Mouse (Mus musculus) kidney, postnatal 25 days (tissue): ENCODE results near the gene Tnpo1.
"Not testable (repeated sequence)": the region's sequence is repeated elsewhere in the genome, so short reads cannot be mapped to it uniquely, and the experiment has no call there.

Experiments
- DNase-seq, 2 experiments: peaks; one replicate each; pipeline ENCODE4 v3.0.0; 2021; ENCODE audit warnings: mixed read lengths in 2 of 2

Tnpo1 gene

GRCm38 (mm10) chr13:98816981-98817660, 109.1 kb downstream of the Tnpo1 start:
- DNase-seq: not testable (repeated sequence)

GRCm38 (mm10) chr13:98816571-98816970, 109.6 kb downstream of the Tnpo1 start:
- DNase-seq: no peak

GRCm38 (mm10) chr13:98815147-98815785, 110.9 kb downstream of the Tnpo1 start, which contains the start of gene Fcho2:
Gene Fcho2 (minus strand): TSS chr13:98815449.
- peak; percentile 100 for DNase-seq

- DNase-seq: peak; percentile 56 to 81
Observed at GRCm38 (mm10) chr13:98814275-98815040, 111.7 kb downstream of the Tnpo1 start.

- no peak for DNase-seq
Observed at GRCm38 (mm10) chr13:98813596-98814274, 112.4 kb downstream of the Tnpo1 start.

- no peak for DNase-seq
Observed at GRCm38 (mm10) chr13:98813167-98813566, 113.0 kb downstream of the Tnpo1 start.

GRCm38 (mm10) chr13:98812285-98812684, 113.9 kb downstream of the Tnpo1 start:
- DNase-seq: no peak

GRCm38 (mm10) chr13:98810143-98810542, 116.0 kb downstream of the Tnpo1 start:
- DNase-seq: no peak

- no peak for DNase-seq
Observed at GRCm38 (mm10) chr13:98809087-98809486, 117.1 kb downstream of the Tnpo1 start.

GRCm38 (mm10) chr13:98804480-98804879, 121.7 kb downstream of the Tnpo1 start:
- no peak for DNase-seq

- DNase-seq: no peak
Observed at GRCm38 (mm10) chr13:98803699-98804098, 122.5 kb downstream of the Tnpo1 start.

- no peak for DNase-seq
Observed at GRCm38 (mm10) chr13:98802957-98803356, 123.2 kb downstream of the Tnpo1 start.

- DNase-seq: no peak
Observed at GRCm38 (mm10) chr13:98795511-98795910, 130.7 kb downstream of the Tnpo1 start.

- DNase-seq: no peak
Observed at GRCm38 (mm10) chr13:98792864-98793263, 133.3 kb downstream of the Tnpo1 start.

GRCm38 (mm10) chr13:98791693-98792092, 134.5 kb downstream of the Tnpo1 start:
- DNase-seq: no peak
